Mouse (Mus musculus) liver, adult (tissue): Measurements from ENCODE around the gene Fut7.
A peak's percentile ranks its signal among the peaks of the same experiment; 100 is the strongest.

Experiments
- GATA4 ChIP-seq: IDR thresholded peaks from 2 replicates; pipeline ENCODE4 v1.6.1; 2014; ENCODE audit warnings: mild to moderate bottlenecking, low read length; ENCODE audit not compliant: insufficient replicate concordance

Gene Fut7

GRCm38 (mm10) chr2:25465256-25465655, 42.2 kb downstream of the Fut7 start:
- TF ChIP-seq GATA4: no peak

GRCm38 (mm10) chr2:25465816-25466635, 43.0 kb downstream of the Fut7 start:
- no peak for TF ChIP-seq GATA4

GRCm38 (mm10) chr2:25467606-25468303, 44.7 kb downstream of the Fut7 start:
- no peak for TF ChIP-seq GATA4

- TF ChIP-seq GATA4: no peak
These were observed 46.2 kb downstream of the Fut7 start for GRCm38 (mm10) chr2:25468962-25469915.

- no peak for TF ChIP-seq GATA4
These were observed 46.9 kb downstream of the Fut7 start, which contains the start of gene Ptgds for GRCm38 (mm10) chr2:25469969-25470368. Gene Ptgds, minus strand, starts transcription at chr2:25470046.

GRCm38 (mm10) chr2:25472550-25472949, 49.5 kb downstream of the Fut7 start:
- TF ChIP-seq GATA4: peak; percentile 43; the same call in 1 of the 2 replicates
